In the genomic region with DNA sequence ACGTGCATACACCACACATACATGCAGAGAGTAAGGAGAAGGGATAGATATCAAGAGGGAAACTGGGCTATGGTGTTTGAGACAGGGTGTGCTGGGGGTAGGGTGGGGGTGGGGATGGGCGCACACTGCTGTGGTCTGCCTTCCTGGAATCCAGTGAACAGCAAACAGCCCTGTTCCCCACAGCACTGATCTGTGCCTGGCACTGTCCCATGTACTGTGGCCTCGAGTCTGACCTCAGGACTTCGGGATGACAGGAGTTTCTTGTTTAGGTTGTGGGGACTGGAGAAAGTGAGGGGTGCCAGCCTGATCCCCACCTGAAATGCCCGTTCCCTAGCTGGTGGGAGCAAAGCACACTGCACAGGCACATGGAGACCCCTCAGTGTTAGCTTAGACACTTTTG, we compare ENCODE assay signal across 10 mouse cellular contexts. TPM values are rescaled to one million over a fixed set of nuclear protein-coding genes. Genes with fewer than 3 reads are reported as not detected.
A peak's percentile ranks its signal among the peaks of the same experiment; 100 is the strongest.
DNase-seq lines count a peak whose midpoint lies in the region; ATAC-seq and TF ChIP-seq lines count a peak whose summit lies in the region.
"Had no signal": no experiment of that assay in that cellular context is flagged by ENCODE, and none has a peak within 500 bp of the region (broad histone marks: within the 10 kb centered on the region; RNA-seq: fewer than 3 reads in every experiment).

A gene (minus strand): TSS at position 41 of the 400 bp plus-strand sequence.

- no peak for TF ChIP-seq POLR2A in myocyte (IDR thresholded peaks at IDR 0.05; ENCODE audit: insufficient read length, low read depth)

- DNase-seq in forebrain, embryonic 14.5 days (ENCODE audit: low spot score): no peak
- no peak for DNase-seq in forebrain, embryonic 10.5 days (ENCODE audit: extremely low spot score, low spot score)
- no peak for DNase-seq in left cerebral cortex, adult 2 months (ENCODE audit: extremely low spot score in 1 of 2, low spot score in 2 of 2)
- DNase-seq in left cerebral cortex, adult 9 months (ENCODE audit: low spot score in 2 of 2): no peak
- no peak for DNase-seq in hindbrain, embryonic 14.5 days (ENCODE audit: low spot score)
- no peak for DNase-seq in ovary, postnatal 14 days (ENCODE audit: low spot score)
- no peak for DNase-seq in right cerebral cortex, adult 18-20 months
- DNase-seq: cerebellum, postnatal 10 days had no signal

- peaks cover 4% of the 10 kb centered on the region for H3K79me2 ChIP-seq in myocyte (ENCODE audit: control insufficient read depth, insufficient read depth)

- no peaks in the 10 kb centered on the region for H3K27me3 ChIP-seq in forebrain, embryonic 14.5 days (replicated peaks; ENCODE audit: control insufficient read depth, insufficient read depth, low read length)
- H3K27me3 ChIP-seq in forebrain, embryonic 10.5 days (ENCODE audit: poor library complexity, severe bottlenecking): no peaks in the 10 kb centered on the region
- no peaks in the 10 kb centered on the region for H3K27me3 ChIP-seq in hindbrain, embryonic 14.5 days (ENCODE audit: control insufficient read depth, insufficient read depth, low read length)
- H3K27me3 ChIP-seq in myocyte (ENCODE audit: control insufficient read depth, insufficient read depth, insufficient read length): no peaks in the 10 kb centered on the region

- no peak for TF ChIP-seq CTCF in left cerebral cortex, adult 2 months (IDR thresholded peaks at IDR 0.05)

- H3K36me3 ChIP-seq in forebrain, embryonic 14.5 days (ENCODE audit: control insufficient read depth, insufficient read depth, low read length): no peaks in the 10 kb centered on the region
- H3K36me3 ChIP-seq in forebrain, embryonic 10.5 days (replicated peaks): no peaks in the 10 kb centered on the region; the same call in 1 of the 2 replicates
- H3K36me3 ChIP-seq in hindbrain, embryonic 14.5 days (replicated peaks; ENCODE audit: control insufficient read depth, insufficient read depth): no peaks in the 10 kb centered on the region
- H3K36me3 ChIP-seq in myocyte (ENCODE audit: control insufficient read depth, insufficient read depth): no peaks in the 10 kb centered on the region

- H3K9ac ChIP-seq in forebrain, embryonic 14.5 days (ENCODE audit: low read length): no peak within 1 kb of the TSS
- H3K9ac ChIP-seq in hindbrain, embryonic 14.5 days: no peak within 1 kb of the TSS

- H3K4me2 ChIP-seq in forebrain, embryonic 14.5 days (ENCODE audit: low read length): no peak within 1 kb of the TSS
- no peak within 1 kb of the TSS for H3K4me2 ChIP-seq in hindbrain, embryonic 14.5 days (replicated peaks)
- H3K4me2 ChIP-seq in myocyte (ENCODE audit: low read depth): peak within 1 kb of the TSS; percentile 56

- WGBS in forebrain, embryonic 14.5 days: 83% methylated on average over 5 of the region's 5 CpGs
- 86% methylated on average over 5 of the region's 5 CpGs for WGBS in forebrain, embryonic 10.5 days
- WGBS in hindbrain, embryonic 14.5 days: 91% methylated on average over 5 of the region's 5 CpGs

- no peak within 1 kb of the TSS for H3ac ChIP-seq in myocyte (ENCODE audit: control insufficient read depth, insufficient read length)

- ATAC-seq in forebrain, embryonic 14.5 days: no peak
- no peak for ATAC-seq in hindbrain, embryonic 14.5 days (ENCODE audit: low FRiP score)
- ATAC-seq: activated CD4-positive, CD25-positive, alpha-beta regulatory T cell, adult 4 months had no signal

- no peak within 1 kb of the TSS for H3K4me3 ChIP-seq in forebrain, embryonic 14.5 days (ENCODE audit: low read depth, low read length)
- no peak within 1 kb of the TSS for H3K4me3 ChIP-seq in forebrain, embryonic 10.5 days
- no peak within 1 kb of the TSS for H3K4me3 ChIP-seq in left cerebral cortex, adult 2 months
- H3K4me3 ChIP-seq in hindbrain, embryonic 14.5 days (replicated peaks; ENCODE audit: low read length): no peak within 1 kb of the TSS
- H3K4me3 ChIP-seq in myocyte: no peak within 1 kb of the TSS

- no peaks in the 10 kb centered on the region for H3K9me3 ChIP-seq in forebrain, embryonic 14.5 days (replicated peaks; ENCODE audit: control insufficient read depth, low read length)
- no peaks in the 10 kb centered on the region for H3K9me3 ChIP-seq in forebrain, embryonic 10.5 days
- H3K9me3 ChIP-seq in hindbrain, embryonic 14.5 days (ENCODE audit: control insufficient read depth, low read length): no peaks in the 10 kb centered on the region

- H3K4me1 ChIP-seq in forebrain, embryonic 14.5 days (ENCODE audit: control insufficient read depth, insufficient read depth, low read length): peaks cover 53% of the 10 kb centered on the region
- H3K4me1 ChIP-seq in forebrain, embryonic 10.5 days: peaks cover 64% of the 10 kb centered on the region
- H3K4me1 ChIP-seq in hindbrain, embryonic 14.5 days (replicated peaks; ENCODE audit: control insufficient read depth, insufficient read depth, low read length): peaks cover 60% of the 10 kb centered on the region

- intact Hi-C loops in left cerebral cortex, adult 2 months (cut with DNase I): no loop called here

- peak within 1 kb of the TSS; percentile 30; the same call in 1 of the 2 replicates for H3K27ac ChIP-seq in forebrain, embryonic 14.5 days (ENCODE audit: low read depth, low read length)
- no peak within 1 kb of the TSS for H3K27ac ChIP-seq in forebrain, embryonic 10.5 days
- peak within 1 kb of the TSS; percentile 86; the same call in 1 of the 2 replicates for H3K27ac ChIP-seq in left cerebral cortex, adult 2 months
- peak within 1 kb of the TSS; percentile 34 for H3K27ac ChIP-seq in hindbrain, embryonic 14.5 days

TF ChIP-seq in myocyte, 11 proteins besides CTCF, POLR2A, EP300 and RAD21:
- no peak for TF ChIP-seq CEBPB (IDR thresholded peaks at IDR 0.05; ENCODE audit: insufficient read depth, poor library complexity, severe bottlenecking)
- no peak for TF ChIP-seq TCF12 (IDR thresholded peaks at IDR 0.05; ENCODE audit: insufficient read depth, poor library complexity, severe bottlenecking)
TF ChIP-seq in myocyte: peak in this region for 0.

RNA-seq across cellular contexts. Expression of the gene that starts here (rescaled TPM):
- 0.55 and 0.85 TPM in 2 replicates for polyA plus RNA-seq in forebrain, embryonic 14.5 days (2014; fragmentation: Nextera tagmentation; extraction: Ambion mirVana)
- polyA plus RNA-seq in forebrain, embryonic 10.5 days (2016; fragmentation: Nextera tagmentation; extraction: Ambion mirVana): 0.92 and 1.2 TPM in 2 replicates
- not detected for total RNA-seq in left cerebral cortex, adult 2 months (2021)
- 0.69 and 1.4 TPM in 2 replicates for polyA plus RNA-seq in hindbrain, embryonic 14.5 days (2014; fragmentation: Nextera tagmentation; extraction: Ambion mirVana)
- 0.07 TPM for polyA plus RNA-seq in myocyte (2012; fragmentation: generic; extraction: Trizol)
